Mouse (Mus musculus) intestine, postnatal 0 days (tissue): ENCODE measurements at regions not wholly inside any gene's neighbourhood (a gene's known extent, or its start where the extent isn't known, plus 50 kb on each side); places are given as distances from the start of the nearest gene placed in this dataset.
"Not testable (repeated sequence)": the region's sequence is repeated elsewhere in the genome, so short reads cannot be mapped to it uniquely, and the experiment has no call there.

Source experiments
- ATAC-seq: fragments of 200-750 bp; cut with Nextera tagmentation; 2 replicates; pipeline ENCODE4 v1.8.0; 2017; ENCODE audit warnings: mild to moderate bottlenecking, moderate TSS enrichment, moderate library complexity
- H3K27ac ChIP-seq: fragments of 300-500 bp; sonication (generic); 2 replicates; pipeline ENCODE4 v1.5.1; 2014; ENCODE audit warnings: mild to moderate bottlenecking, low read depth, low read length, moderate library complexity
- H3K27me3 ChIP-seq: fragments of 300-500 bp; sonication (generic); replicated peaks from 2 replicates; pipeline ENCODE4 v1.6.1; 2014; ENCODE audit warnings: low read length, mixed read lengths; ENCODE audit not compliant: control insufficient read depth, insufficient read depth
- H3K36me3 ChIP-seq: fragments of 300-500 bp; sonication (generic); 2 replicates; pipeline ENCODE4 v1.6.1; 2014; ENCODE audit warnings: mild to moderate bottlenecking, moderate library complexity; ENCODE audit not compliant: control insufficient read depth, insufficient read depth
- H3K4me1 ChIP-seq: fragments of 300-500 bp; sonication (generic); replicated peaks from 2 replicates; pipeline ENCODE4 v1.6.1; 2014; ENCODE audit warnings: antibody characterized with exemption, low read length, mixed read lengths; ENCODE audit not compliant: control insufficient read depth, insufficient read depth
- H3K4me2 ChIP-seq: fragments of 300-500 bp; sonication (generic); replicated peaks from 2 replicates; pipeline ENCODE4 v1.6.1; 2014; ENCODE audit warnings: low read depth, mild to moderate bottlenecking, moderate library complexity
- H3K4me3 ChIP-seq: fragments of 300-500 bp; sonication (generic); 2 replicates; pipeline ENCODE4 v1.5.1; 2014; ENCODE audit warnings: low read depth, low read length
- H3K9ac ChIP-seq: fragments of 300-500 bp; sonication (generic); 2 replicates; pipeline ENCODE4 v1.6.1; 2014; ENCODE audit warnings: mild to moderate bottlenecking, low read depth, low read length
- H3K9me3 ChIP-seq: fragments of 300-500 bp; sonication (generic); 2 replicates; pipeline ENCODE4 v1.6.1; 2016; ENCODE audit warnings: mixed run types; ENCODE audit not compliant: control insufficient read depth
- CTCF ChIP-seq: sonication (generic); IDR thresholded peaks from 2 replicates; pipeline ENCODE4 v1.5.1; 2016; ENCODE audit warnings: low read depth, mild to moderate bottlenecking, control low read depth, antibody characterized with exemption, moderate library complexity
- WGBS: fragments of 180-500 bp; shearing (Covaris S2); extraction: QIAGEN DNeasy Blood & Tissue Kit; methylation state at CpG from one replicate; pipeline ENCODE4 v1.1.7; 2014; 5-methylcytosine and 5-hydroxymethylcytosine counted together

GRCm38 (mm10) chr3:5806947-5807575 lies 56.5 kb downstream of the Gm8797 start:
- no peak for TF ChIP-seq CTCF
- 93% methylated on average over 2 of the region's 2 CpGs for WGBS
- Histone ChIP-seq H3K27ac (no peak overlapping the region), H3K9ac (no peak overlapping the region), H3K4me2 (no peak overlapping the region), H3K27me3 (no peaks in the 10 kb centered on the region), H3K9me3 (no peaks in the 10 kb centered on the region), H3K4me1 (no peaks in the 10 kb centered on the region), H3K4me3 (no peak overlapping the region), H3K36me3 (no peaks in the 10 kb centered on the region)
- ATAC-seq = no peak

GRCm38 (mm10) chr3:5811071-5811590 lies 60.5 kb downstream of the Gm8797 start:
- Histone ChIP-seq H3K4me1 (no peaks in the 10 kb centered on the region), H3K4me2 (no peak overlapping the region), H3K36me3 (no peaks in the 10 kb centered on the region), H3K27ac (no peak overlapping the region), H3K4me3 (no peak overlapping the region), H3K9ac (no peak overlapping the region), H3K9me3 (no peaks in the 10 kb centered on the region), H3K27me3 (no peaks in the 10 kb centered on the region)
- no peak for ATAC-seq
- TF ChIP-seq CTCF = no peak
- 79% methylated on average over 3 of the region's 3 CpGs for WGBS

- H3K36me3 ChIP-seq, H3K9ac ChIP-seq, H3K4me2 ChIP-seq, H3K4me1 ChIP-seq, H3K9me3 ChIP-seq, H3K27me3 ChIP-seq, H3K27ac ChIP-seq, ATAC-seq, H3K4me3 ChIP-seq: not testable (repeated sequence)
- WGBS = 76% methylated on average over 7 of the region's 7 CpGs
Observed at GRCm38 (mm10) chr3:5820243-5820642, 69.6 kb downstream of the Gm8797 start.

- H3K27ac ChIP-seq, H3K9me3 ChIP-seq, H3K27me3 ChIP-seq, H3K36me3 ChIP-seq, ATAC-seq, H3K4me2 ChIP-seq, H3K9ac ChIP-seq, H3K4me1 ChIP-seq, H3K4me3 ChIP-seq: not testable (repeated sequence)
- 39% methylated on average over 18 of the region's 20 CpGs for WGBS
Observed at GRCm38 (mm10) chr3:5860237-5860636, 109.6 kb downstream of the Gm8797 start.

GRCm38 (mm10) chr3:5870407-5870806 lies 119.8 kb downstream of the Gm8797 start:
- ATAC-seq = no peak
- no peaks in the 10 kb centered on the region for H3K9me3 ChIP-seq
- no peak overlapping the region for H3K4me3 ChIP-seq
- no peaks in the 10 kb centered on the region for H3K4me1 ChIP-seq
- H3K4me2 ChIP-seq = no peak overlapping the region
- H3K27me3 ChIP-seq = no peaks in the 10 kb centered on the region
- H3K9ac ChIP-seq = no peak overlapping the region
- no peak overlapping the region for H3K27ac ChIP-seq
- TF ChIP-seq CTCF = no peak
- 74% methylated on average over 2 of the region's 2 CpGs for WGBS
- no peaks in the 10 kb centered on the region for H3K36me3 ChIP-seq

GRCm38 (mm10) chr3:5879113-5879512 lies 128.5 kb downstream of the Gm8797 start:
- Histone ChIP-seq H3K4me2 (no peak overlapping the region), H3K36me3 (no peaks in the 10 kb centered on the region), H3K9ac (no peak overlapping the region), H3K27ac (no peak overlapping the region), H3K4me1 (no peaks in the 10 kb centered on the region), H3K27me3 (no peaks in the 10 kb centered on the region), H3K4me3 (no peak overlapping the region), H3K9me3 (no peaks in the 10 kb centered on the region)
- no peak for TF ChIP-seq CTCF
- ATAC-seq = no peak

GRCm38 (mm10) chr3:5917536-5917935 lies 166.9 kb downstream of the Gm8797 start:
- no peaks in the 10 kb centered on the region for H3K27me3 ChIP-seq

GRCm38 (mm10) chr3:5950243-5950642 lies 199.6 kb downstream of the Gm8797 start:
- H3K36me3 ChIP-seq, H3K9me3 ChIP-seq, H3K4me2 ChIP-seq, H3K27me3 ChIP-seq, H3K4me1 ChIP-seq, ATAC-seq, H3K4me3 ChIP-seq, H3K9ac ChIP-seq, H3K27ac ChIP-seq: not testable (repeated sequence)
- 86% methylated on average over 11 of the region's 11 CpGs for WGBS

More at GRCm38 (mm10) chr3:5917536-5917935, 166.9 kb downstream of the Gm8797 start:
- H3K4me1 ChIP-seq = no peaks in the 10 kb centered on the region
- ATAC-seq = no peak
- H3K4me2 ChIP-seq = no peak overlapping the region
- TF ChIP-seq CTCF = no peak
- H3K36me3 ChIP-seq = no peaks in the 10 kb centered on the region
- H3K9ac ChIP-seq = no peak overlapping the region
- 72% methylated on average over 1 of the region's 1 CpGs for WGBS
- H3K9me3 ChIP-seq = no peaks in the 10 kb centered on the region
- H3K27ac ChIP-seq = no peak overlapping the region
- H3K4me3 ChIP-seq = no peak overlapping the region

- not testable (repeated sequence) for H3K9me3 ChIP-seq, ATAC-seq, H3K36me3 ChIP-seq, H3K27ac ChIP-seq, H3K27me3 ChIP-seq, H3K9ac ChIP-seq, H3K4me2 ChIP-seq, H3K4me3 ChIP-seq, H3K4me1 ChIP-seq
- 75% methylated on average over 5 of the region's 5 CpGs for WGBS
Observed at GRCm38 (mm10) chr3:5989011-5989645, 238.5 kb downstream of the Gm8797 start.
